1 mouse cellular context compared by ENCODE assay signal in genomic region chr19:53906033-53906702, GRCm38 (mm10).
TF ChIP-seq lines count a peak whose summit lies in the region.

No protein-coding gene starts in this region.

TF ChIP-seq in CH12.LX, 34 proteins besides CTCF, POLR2A, EP300 and RAD21 (continued from another document):
- TF ChIP-seq PAX5 (IDR thresholded peaks at IDR 0.05; ENCODE audit: low read length) (no peak), ZKSCAN1 (IDR thresholded peaks at IDR 0.05; ENCODE audit: borderline replicate concordance, low read depth, low read length) (no peak), HCFC1 (IDR thresholded peaks at IDR 0.05; ENCODE audit: low read depth, low read length) (no peak), E2F4 (IDR thresholded peaks at IDR 0.05; ENCODE audit: insufficient replicate concordance, low read depth, low read length) (0 out of 2 replicates have a peak, but pooled peaks have one; percentile 25), ZNF384 (IDR thresholded peaks at IDR 0.05; ENCODE audit: low read depth, low read length) (0 out of 2 replicates have a peak, but pooled peaks have one; percentile 55), GABPA (IDR thresholded peaks at IDR 0.05; ENCODE audit: insufficient replicate concordance, low read depth, low read length) (no peak), SIN3A (IDR thresholded peaks at IDR 0.05; ENCODE audit: low read length) (peak; percentile 84), JUN (IDR thresholded peaks at IDR 0.05; ENCODE audit: insufficient read depth, low read depth, low read length) (no peak), MAFK (IDR thresholded peaks at IDR 0.05; ENCODE audit: insufficient replicate concordance, low read length) (0 out of 2 replicates have a peak, but pooled peaks have one; percentile 8), USF1 (IDR thresholded peaks at IDR 0.05; ENCODE audit: low read depth, low read length) (no peak), UBTF (IDR thresholded peaks at IDR 0.05; ENCODE audit: low read depth, low read length) (no peak), ELF1 (IDR thresholded peaks at IDR 0.05; ENCODE audit: low read depth, low read length) (peak; percentile 35; the same call in 1 of the 2 replicates), ZMIZ1 (IDR thresholded peaks at IDR 0.05; ENCODE audit: low read depth, low read length) (no peak), TCF12 (IDR thresholded peaks at IDR 0.05; ENCODE audit: low read depth, low read length) (no peak), CHD1 (IDR thresholded peaks at IDR 0.05; ENCODE audit: low read depth, low read length) (0 out of 2 replicates have a peak, but pooled peaks have one; percentile 68), MAX (IDR thresholded peaks at IDR 0.05; ENCODE audit: low read length) (0 out of 2 replicates have a peak, but pooled peaks have one; percentile 21), ZC3H11A (IDR thresholded peaks at IDR 0.05; ENCODE audit: low read depth, low read length) (no peak), KAT2A (IDR thresholded peaks at IDR 0.05; ENCODE audit: insufficient replicate concordance, low read length) (no peak)
